Mouse (Mus musculus) cerebellum, postnatal 4 days (tissue): ENCODE results near the gene Lrrc42.

ENCODE experiments used
- DNase-seq, 2 experiments: peaks; one replicate each; pipeline ENCODE4 v3.0.0; 2022; ENCODE audit warnings: low spot score in 2 of 2, mixed read lengths in 1 of 2

Lrrc42 gene

DNA sequence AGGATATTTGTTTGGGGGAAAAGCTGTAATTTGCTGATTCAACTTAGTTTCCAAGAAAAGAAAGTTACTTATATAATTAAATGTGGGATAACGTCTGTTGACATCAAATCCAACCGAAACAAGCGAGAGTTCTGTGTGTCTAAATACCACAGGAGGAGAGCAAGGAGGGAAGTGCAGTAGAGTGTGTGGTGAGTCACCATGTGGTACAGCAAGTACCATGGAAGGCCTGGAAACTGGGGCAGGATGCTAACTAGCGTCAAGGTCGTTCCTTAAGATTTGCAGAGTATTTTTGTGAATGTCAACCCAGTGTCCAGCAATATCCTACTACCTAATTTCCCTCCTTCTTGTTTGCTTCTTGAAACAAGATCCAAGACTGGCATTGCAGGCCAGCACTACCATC is 55.3 kb downstream of the Lrrc42 start:
- DNase-seq: no peak

DNA sequence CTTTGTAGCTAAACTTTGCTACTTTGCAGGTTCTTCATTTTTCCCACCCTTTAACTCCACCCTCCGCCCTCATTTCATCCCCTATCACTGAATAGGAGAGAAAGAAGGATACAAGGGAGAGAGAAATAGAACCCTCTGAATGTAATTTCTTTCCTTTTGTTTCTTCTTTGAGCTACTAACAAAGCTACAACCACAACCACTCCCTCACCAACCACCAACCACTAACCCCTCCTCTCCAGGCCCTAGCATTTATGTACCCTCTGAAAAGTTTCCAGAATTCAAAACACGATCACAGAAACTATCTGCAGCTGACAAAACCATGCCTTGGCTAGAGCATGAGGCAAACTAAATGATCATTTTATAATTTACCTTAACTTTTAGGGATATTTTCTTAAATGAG is 56.9 kb downstream of the Lrrc42 start:
- DNase-seq: no peak

GRCm38 (mm10) chr4:107193841-107194240 is 59.5 kb downstream of the Lrrc42 start:
- no peak for DNase-seq

DNA sequence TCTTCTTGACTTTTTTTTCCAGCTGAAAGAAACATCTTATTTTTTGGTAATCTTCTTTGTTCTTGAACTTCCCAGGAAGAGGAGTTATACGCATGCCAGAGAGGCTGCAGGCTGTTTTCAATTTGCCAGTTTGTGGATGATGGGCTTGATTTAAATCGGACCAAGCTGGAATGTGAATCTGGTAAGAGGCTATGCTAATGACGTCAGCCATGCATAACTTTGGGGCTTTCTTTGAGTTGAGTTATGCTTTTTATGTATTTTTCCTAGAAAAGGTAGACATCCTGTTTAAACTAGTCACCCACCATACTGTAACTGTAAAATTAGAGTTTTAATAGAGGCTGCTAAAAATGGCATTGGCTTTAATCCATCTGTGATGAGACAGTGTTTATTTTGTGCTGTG is 67.6 kb downstream of the Lrrc42 start:
- no peak for DNase-seq
